Mouse (Mus musculus): ENCODE results near the gene Eps8.

The Eps8 gene

GRCm38 (mm10) chr6:137608160-137608930 lies 46.3 kb downstream of the Eps8 start:
- no peak for DNase-seq

GRCm38 (mm10) chr6:137606541-137606940 lies 48.1 kb downstream of the Eps8 start:
- no peak for DNase-seq

GRCm38 (mm10) chr6:137604417-137605248 lies 50.0 kb downstream of the Eps8 start:
- DNase-seq, result no peak

- no peak for DNase-seq
These were observed 56.4 kb downstream of the Eps8 start for GRCm38 (mm10) chr6:137598306-137598705.

- DNase-seq, result no peak
These were observed 57.1 kb downstream of the Eps8 start for GRCm38 (mm10) chr6:137597442-137598058.

- DNase-seq, result no peak
These were observed 62.1 kb downstream of the Eps8 start for GRCm38 (mm10) chr6:137592582-137592981.

GRCm38 (mm10) chr6:137589245-137589618 lies 65.4 kb downstream of the Eps8 start:
- DNase-seq, result no peak

GRCm38 (mm10) chr6:137588481-137589244 lies 66.0 kb downstream of the Eps8 start:
- no peak for DNase-seq

- DNase-seq, result no peak
These were observed 66.8 kb downstream of the Eps8 start for GRCm38 (mm10) chr6:137587866-137588265.

- no peak for DNase-seq
These were observed 69.4 kb downstream of the Eps8 start for GRCm38 (mm10) chr6:137585229-137585628.

GRCm38 (mm10) chr6:137583056-137583455 lies 71.6 kb downstream of the Eps8 start:
- DNase-seq, result no peak

GRCm38 (mm10) chr6:137582207-137582889 lies 72.3 kb downstream of the Eps8 start:
- DNase-seq, result no peak

GRCm38 (mm10) chr6:137581331-137582010 lies 73.2 kb downstream of the Eps8 start:
- no peak for DNase-seq

GRCm38 (mm10) chr6:137580503-137580902 lies 74.2 kb downstream of the Eps8 start:
- no peak for DNase-seq

GRCm38 (mm10) chr6:137576670-137577371 lies 77.9 kb downstream of the Eps8 start:
- DNase-seq, result no peak

- DNase-seq, result no peak
These were observed 78.6 kb downstream of the Eps8 start for GRCm38 (mm10) chr6:137576091-137576490.

- DNase-seq, result no peak
These were observed 80.8 kb downstream of the Eps8 start for GRCm38 (mm10) chr6:137573897-137574296.

GRCm38 (mm10) chr6:137570718-137571131 lies 84.0 kb downstream of the Eps8 start:
- no peak for DNase-seq

GRCm38 (mm10) chr6:137570019-137570418 lies 84.7 kb downstream of the Eps8 start:
- no peak for DNase-seq

GRCm38 (mm10) chr6:137569071-137569470 lies 85.6 kb downstream of the Eps8 start:
- DNase-seq, result no peak

- no peak for DNase-seq
These were observed 88.8 kb downstream of the Eps8 start for GRCm38 (mm10) chr6:137565890-137566289.
